Mouse (Mus musculus) heart, postnatal 0 days (tissue): ENCODE measurements at regions not wholly inside any gene's neighbourhood (a gene's known extent, or its start where the extent isn't known, plus 50 kb on each side); places are given as distances from the start of the nearest gene placed in this dataset.

Experiments
- CTCF ChIP-seq: IDR thresholded peaks from 2 replicates; pipeline ENCODE4 v1.5.1; 2016; ENCODE audit warnings: antibody characterized with exemption, control low read depth, low read depth
- EP300 ChIP-seq: IDR thresholded peaks from 2 replicates; pipeline ENCODE4 v1.6.1; 2016; ENCODE audit warnings: antibody characterized with exemption, low read depth

DNA sequence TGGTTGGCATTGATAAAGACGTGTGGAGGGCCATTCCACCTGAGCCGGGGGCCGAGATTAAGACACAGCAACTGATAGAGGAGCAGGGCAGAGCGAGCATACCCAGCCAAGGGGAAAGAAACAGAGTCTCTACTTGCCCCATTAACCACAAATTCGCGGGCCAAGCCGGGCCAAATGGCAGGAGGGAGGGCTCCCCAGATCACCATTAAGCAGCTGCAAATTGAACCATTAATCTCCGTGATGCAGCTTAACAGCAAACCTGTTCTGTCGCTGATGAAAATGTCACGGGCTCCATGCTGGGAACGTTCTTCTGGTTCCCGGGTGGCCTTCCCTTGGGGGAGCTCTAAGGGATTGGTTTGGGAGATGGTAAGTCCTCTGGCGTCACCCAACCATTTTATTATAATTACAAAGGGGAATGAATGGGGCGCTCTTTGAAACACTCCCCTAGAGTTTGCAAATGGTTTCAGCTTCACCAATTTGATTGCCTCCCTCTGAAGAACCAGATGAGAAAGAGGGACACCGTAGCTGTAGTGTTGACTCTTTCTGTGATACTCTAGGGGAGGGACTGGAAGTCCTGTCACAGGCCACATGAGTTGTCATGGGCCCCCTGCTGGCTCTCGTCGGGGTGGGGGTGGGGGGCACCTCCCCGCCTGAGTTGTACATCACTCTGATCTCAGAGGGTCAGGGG is 124.8 kb downstream of the Enc1 start:
- no peak for TF ChIP-seq CTCF
- no peak for TF ChIP-seq EP300
